Mouse (Mus musculus) limb, embryonic 13.5 days (tissue): ENCODE measurements around the gene Ly9. TPM values are rescaled to one million over a fixed set of nuclear protein-coding genes. Genes with fewer than 3 reads are reported as not detected.

ENCODE experiments used
- ATAC-seq: fragments of 200-750 bp; cut with Nextera tagmentation; 2 replicates; pipeline ENCODE4 v1.8.0; 2017; ENCODE audit warnings: low read depth, moderate number of reproducible peaks, moderate TSS enrichment; ENCODE audit not compliant: low FRiP score
- H3K27ac ChIP-seq: fragments of 300-500 bp; sonication (generic); 2 replicates; pipeline ENCODE4 v1.5.1; 2015; ENCODE audit warnings: inconsistent platforms, mild to moderate bottlenecking, moderate library complexity
- H3K27me3 ChIP-seq: fragments of 300-500 bp; sonication (generic); 2 replicates; pipeline ENCODE4 v1.6.1; 2015; ENCODE audit warnings: mild to moderate bottlenecking, inconsistent platforms
- H3K36me3 ChIP-seq: fragments of 300-500 bp; sonication (generic); 2 replicates; pipeline ENCODE4 v1.6.1; 2015; ENCODE audit warnings: inconsistent platforms, mild to moderate bottlenecking, moderate library complexity
- H3K4me1 ChIP-seq: fragments of 300-500 bp; sonication (generic); 2 replicates; pipeline ENCODE4 v1.6.1; 2015; ENCODE audit warnings: inconsistent platforms
- H3K4me2 ChIP-seq: fragments of 300-500 bp; sonication (generic); replicated peaks from 2 replicates; pipeline ENCODE4 v1.6.1; 2015; ENCODE audit warnings: inconsistent platforms, mild to moderate bottlenecking, moderate library complexity
- H3K4me3 ChIP-seq: fragments of 300-500 bp; sonication (generic); 2 replicates; pipeline ENCODE4 v1.5.1; 2015; ENCODE audit warnings: moderate library complexity, mild to moderate bottlenecking, inconsistent platforms
- H3K9ac ChIP-seq: fragments of 300-500 bp; sonication (generic); 2 replicates; pipeline ENCODE4 v1.6.1; 2015; ENCODE audit warnings: mild to moderate bottlenecking, inconsistent platforms
- H3K9me3 ChIP-seq: fragments of 300-500 bp; sonication (generic); 2 replicates; pipeline ENCODE4 v1.6.1; 2016; ENCODE audit warnings: inconsistent platforms
- WGBS: fragments of 180-500 bp; shearing (Covaris S2); methylation state at CpG from one replicate; pipeline ENCODE4 v1.1.7; 2015; 5-methylcytosine and 5-hydroxymethylcytosine counted together
- polyA plus RNA-seq: library from polyadenylated mRNA; unstranded; fragments of >200 nt; fragmentation: Nextera tagmentation; extraction: Ambion mirVana; gene quantifications from 2 replicates; pipeline ENCODE4 v1.2.1, GENCODE M21; 2015

Ly9 gene
- polyA plus RNA-seq, 1 experiment from 2014 or later = 0.29 TPM

DNA sequence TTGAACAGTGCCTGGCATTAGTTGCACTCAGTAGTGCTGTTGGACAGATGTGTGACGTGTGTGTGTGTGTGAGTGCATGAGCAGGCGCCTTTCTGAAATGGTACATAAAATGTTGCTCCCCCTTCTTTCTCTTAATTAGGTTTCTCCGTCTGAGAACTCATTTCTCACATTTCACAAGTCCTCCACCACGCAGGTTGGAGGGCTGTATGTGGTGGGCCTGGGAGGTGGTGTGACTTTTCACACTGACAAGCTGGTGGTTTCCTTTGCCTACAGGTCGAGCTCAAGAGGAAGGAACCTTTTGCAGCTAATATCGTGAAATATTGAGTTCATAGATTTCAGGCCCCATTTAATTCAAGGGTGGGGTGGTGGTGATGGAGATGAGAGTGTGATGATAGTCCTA is 22.0 kb upstream of the Ly9 start:
- H3K4me3 ChIP-seq = no peak overlapping the region
- WGBS = 46% methylated on average over 6 of the region's 6 CpGs
- no peak overlapping the region for H3K4me2 ChIP-seq
- no peak for ATAC-seq
- no peak overlapping the region for H3K27ac ChIP-seq
- 0 out of 2 replicates have a peak, but pooled peaks cover 6% of the 10 kb centered on the region for H3K4me1 ChIP-seq
- no peak overlapping the region for H3K9ac ChIP-seq
- H3K27me3 ChIP-seq = no peaks in the 10 kb centered on the region
- H3K36me3 ChIP-seq = no peaks in the 10 kb centered on the region
- no peaks in the 10 kb centered on the region for H3K9me3 ChIP-seq

DNA sequence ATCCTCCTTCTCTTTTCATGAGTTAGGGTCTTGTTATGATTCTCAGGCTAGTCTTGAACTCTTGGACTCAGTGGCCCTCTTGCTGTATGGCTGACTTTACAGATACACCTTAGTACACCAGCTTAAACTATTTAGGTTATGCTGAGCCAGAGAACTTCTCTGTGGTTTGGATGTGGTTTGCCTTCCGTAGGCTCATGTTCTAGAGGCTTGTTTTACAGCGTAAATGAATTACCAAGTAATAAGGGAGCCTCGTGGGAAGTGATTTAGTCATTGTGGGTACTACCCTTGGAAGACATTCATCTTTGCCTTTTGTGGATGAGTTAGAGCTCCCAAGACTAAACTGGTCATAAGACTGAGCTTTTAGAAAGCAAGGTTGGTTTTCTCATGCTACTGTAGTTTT is 20.6 kb upstream of the Ly9 start:
- H3K9me3 ChIP-seq = no peaks in the 10 kb centered on the region
- H3K9ac ChIP-seq = no peak overlapping the region
- no peak for ATAC-seq
- H3K36me3 ChIP-seq = no peaks in the 10 kb centered on the region
- 0 out of 2 replicates have a peak, but pooled peaks cover 6% of the 10 kb centered on the region for H3K4me1 ChIP-seq
- no peaks in the 10 kb centered on the region for H3K27me3 ChIP-seq
- no peak overlapping the region for H3K4me2 ChIP-seq
- no peak overlapping the region for H3K4me3 ChIP-seq
- 68% methylated on average over 3 of the region's 3 CpGs for WGBS
- H3K27ac ChIP-seq = no peak overlapping the region

DNA sequence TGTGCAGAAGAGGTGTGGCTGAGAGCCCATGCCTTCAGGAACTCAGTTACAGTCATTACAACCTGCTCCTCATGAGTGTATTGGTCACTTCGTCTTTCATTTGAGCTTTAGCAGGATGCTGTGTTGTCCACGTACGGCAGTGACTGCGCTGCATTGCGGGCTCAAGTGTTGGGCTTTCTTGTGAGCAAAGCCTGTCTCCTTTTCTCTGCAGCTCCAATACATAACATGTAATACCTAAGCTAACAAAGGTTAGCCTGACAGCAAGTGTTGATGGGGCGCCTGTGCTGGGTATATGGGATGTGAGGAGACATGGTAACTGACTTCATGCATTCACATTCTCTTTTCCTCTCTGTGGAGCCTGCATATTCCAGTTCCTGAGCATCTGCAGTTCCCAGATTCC is 12.9 kb upstream of the Ly9 start:
- H3K27me3 ChIP-seq = no peaks in the 10 kb centered on the region
- WGBS = 90% methylated on average over 6 of the region's 6 CpGs
- no peak for ATAC-seq

GRCm38 (mm10) chr1:171619645-171620044 is 12.4 kb upstream of the Ly9 start:
- Histone ChIP-seq H3K27me3 (no peaks in the 10 kb centered on the region), H3K4me1 (no peaks in the 10 kb centered on the region), H3K36me3 (no peaks in the 10 kb centered on the region), H3K9ac (no peak overlapping the region), H3K4me3 (no peak overlapping the region), H3K4me2 (no peak overlapping the region), H3K27ac (no peak overlapping the region), H3K9me3 (no peaks in the 10 kb centered on the region)
- WGBS = 83% methylated on average over 3 of the region's 3 CpGs
- ATAC-seq = no peak

More for the DNA sequence above, 12.9 kb upstream of the Ly9 start:
- H3K9ac ChIP-seq = no peak overlapping the region
- no peaks in the 10 kb centered on the region for H3K4me1 ChIP-seq
- H3K36me3 ChIP-seq = no peaks in the 10 kb centered on the region
- H3K4me3 ChIP-seq = no peak overlapping the region
- no peaks in the 10 kb centered on the region for H3K9me3 ChIP-seq
- no peak overlapping the region for H3K27ac ChIP-seq
- no peak overlapping the region for H3K4me2 ChIP-seq

DNA sequence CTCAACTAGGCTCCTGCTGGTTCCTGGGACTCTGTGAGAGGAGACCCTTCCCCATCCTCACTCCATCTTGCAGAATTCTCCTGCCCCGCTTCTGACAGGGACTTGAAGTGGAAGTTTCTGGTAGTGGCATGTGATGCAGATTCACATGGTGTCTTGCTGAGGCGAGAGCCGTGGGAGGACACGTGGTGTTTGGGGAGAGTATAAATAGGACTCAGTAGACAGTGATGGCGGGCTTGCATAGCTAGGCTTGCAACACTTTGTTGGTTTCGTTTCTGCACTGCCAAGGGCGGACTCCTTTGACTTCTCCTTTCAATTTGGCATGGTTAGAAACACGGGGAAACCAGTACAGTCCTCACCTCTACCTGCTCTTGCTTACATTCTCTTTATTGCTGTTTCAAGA is 11.8 kb upstream of the Ly9 start:
- Histone ChIP-seq H3K4me2 (no peak overlapping the region), H3K36me3 (no peaks in the 10 kb centered on the region), H3K9me3 (no peaks in the 10 kb centered on the region), H3K27me3 (no peaks in the 10 kb centered on the region), H3K4me1 (no peaks in the 10 kb centered on the region), H3K9ac (no peak overlapping the region), H3K4me3 (no peak overlapping the region), H3K27ac (no peak overlapping the region)
- 87% methylated on average over 8 of the region's 8 CpGs for WGBS
- no peak for ATAC-seq

DNA sequence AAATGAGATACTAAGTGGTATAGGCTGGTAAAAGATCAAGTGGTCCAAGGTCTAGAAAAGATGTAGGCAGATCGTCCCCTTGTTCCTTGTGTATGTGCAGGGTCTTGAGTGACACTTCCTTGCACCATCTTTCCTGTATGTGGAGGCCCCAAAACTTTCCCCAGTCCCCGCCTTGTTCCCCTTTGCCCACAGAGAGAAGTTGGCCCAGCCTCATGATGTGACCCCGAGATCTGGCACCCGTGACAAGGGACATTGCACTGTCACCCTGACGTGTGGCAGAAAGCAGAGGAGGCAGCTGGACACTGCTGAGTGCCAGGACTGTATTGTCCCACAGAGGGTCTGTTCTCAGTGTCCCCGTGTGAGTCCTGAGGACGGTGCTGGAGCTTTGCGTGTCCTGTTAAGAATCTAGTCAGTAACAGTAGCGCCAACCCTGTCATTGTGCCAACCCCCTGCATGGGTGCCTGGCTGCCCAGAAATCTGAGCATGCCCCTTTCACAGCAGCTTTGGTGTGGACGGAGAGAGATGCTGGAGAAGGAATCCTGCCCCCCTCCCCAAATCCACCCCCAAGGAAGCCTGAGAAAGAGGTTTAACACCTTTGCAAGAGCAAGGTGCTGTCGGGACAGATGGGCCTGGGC is 9.8 kb upstream of the Ly9 start:
- Histone ChIP-seq H3K4me1 (no peaks in the 10 kb centered on the region), H3K4me3 (no peak overlapping the region), H3K36me3 (no peaks in the 10 kb centered on the region), H3K9ac (no peak overlapping the region), H3K4me2 (no peak overlapping the region), H3K27ac (no peak overlapping the region), H3K9me3 (no peaks in the 10 kb centered on the region), H3K27me3 (no peaks in the 10 kb centered on the region)
- WGBS = 81% methylated on average over 11 of the region's 11 CpGs
- ATAC-seq = no peak

DNA sequence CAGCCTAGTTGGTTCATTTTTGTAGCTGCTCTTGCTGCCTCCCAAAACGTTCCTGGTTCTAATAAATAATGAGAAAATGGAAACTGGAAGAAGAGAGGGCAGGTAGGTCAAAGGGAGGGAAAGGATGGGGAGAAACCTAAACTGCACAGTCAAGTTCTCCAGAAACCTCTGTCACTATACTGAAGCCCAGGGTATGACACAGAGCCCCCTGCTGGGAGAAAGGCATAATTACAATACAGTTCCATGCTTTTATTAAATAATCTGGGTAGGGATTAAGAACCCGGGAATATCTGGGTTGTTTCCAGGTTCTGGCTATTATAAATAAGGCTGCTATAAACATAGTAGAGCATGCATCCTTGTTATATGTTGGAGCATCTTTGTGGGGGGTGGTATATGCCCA is 6.8 kb upstream of the Ly9 start:
- no peaks in the 10 kb centered on the region for H3K36me3 ChIP-seq
- H3K9me3 ChIP-seq = no peaks in the 10 kb centered on the region
- no peak overlapping the region for H3K27ac ChIP-seq
- H3K4me2 ChIP-seq = no peak overlapping the region
- H3K27me3 ChIP-seq = no peaks in the 10 kb centered on the region
- no peak overlapping the region for H3K9ac ChIP-seq
- no peak overlapping the region for H3K4me3 ChIP-seq
- H3K4me1 ChIP-seq = no peaks in the 10 kb centered on the region
- ATAC-seq = no peak
- 35% methylated on average over 2 of the region's 2 CpGs for WGBS

GRCm38 (mm10) chr1:171610781-171611180 is 3.6 kb upstream of the Ly9 start:
- Histone ChIP-seq H3K4me2 (no peak overlapping the region), H3K4me3 (no peak overlapping the region), H3K4me1 (no peaks in the 10 kb centered on the region), H3K27me3 (no peaks in the 10 kb centered on the region), H3K9me3 (no peaks in the 10 kb centered on the region), H3K36me3 (no peaks in the 10 kb centered on the region), H3K27ac (no peak overlapping the region), H3K9ac (no peak overlapping the region)
- 59% methylated on average over 1 of the region's 1 CpGs for WGBS
- no peak for ATAC-seq

DNA sequence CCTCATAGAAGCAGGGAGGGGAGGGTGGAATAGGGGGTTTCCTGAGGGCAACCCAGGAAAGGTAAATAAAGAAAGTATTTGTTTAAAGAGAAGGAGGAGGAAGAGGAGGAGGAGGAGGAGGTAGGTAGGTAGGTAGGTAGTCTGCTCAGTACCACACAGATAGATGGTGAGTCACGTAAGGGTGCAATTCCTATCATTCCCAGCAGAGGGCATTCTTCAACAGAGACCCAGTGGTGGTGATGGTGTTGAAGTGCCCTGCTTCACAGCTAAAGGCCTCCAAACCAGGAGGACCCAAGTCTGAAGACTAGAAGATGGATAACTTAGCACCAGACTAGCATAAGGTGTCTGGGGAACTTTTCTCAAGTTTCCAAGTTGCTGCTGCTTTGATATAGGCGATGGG is 2.8 kb upstream of the Ly9 start:
- Histone ChIP-seq H3K4me2 (no peak overlapping the region), H3K9ac (no peak overlapping the region), H3K27ac (no peak overlapping the region), H3K4me3 (no peak overlapping the region), H3K4me1 (no peaks in the 10 kb centered on the region), H3K36me3 (no peaks in the 10 kb centered on the region), H3K9me3 (no peaks in the 10 kb centered on the region), H3K27me3 (no peaks in the 10 kb centered on the region)
- 92% methylated on average over 2 of the region's 2 CpGs for WGBS
- ATAC-seq = no peak

DNA sequence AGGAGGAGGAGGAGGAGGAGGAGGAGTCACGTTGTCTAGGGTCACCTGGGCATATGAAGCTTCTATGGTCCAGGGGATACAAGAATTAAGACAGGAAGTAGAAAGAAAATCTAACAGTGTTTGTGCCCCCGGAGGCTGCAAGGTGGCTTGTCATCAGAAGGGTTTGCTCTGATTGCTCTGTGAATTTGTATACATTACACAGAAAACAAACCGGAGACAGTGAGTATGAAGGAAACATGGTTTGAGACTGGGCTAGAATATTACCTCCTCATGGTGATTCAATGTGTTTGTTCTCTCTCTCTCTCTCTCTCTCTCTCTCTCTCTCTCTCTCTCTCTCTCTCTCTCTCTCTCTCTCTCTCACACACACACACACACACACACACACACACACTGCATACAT is 554 bp downstream of the Ly9 start:
- H3K36me3 ChIP-seq = no peaks in the 10 kb centered on the region
- H3K4me1 ChIP-seq = no peaks in the 10 kb centered on the region
- H3K9me3 ChIP-seq = no peaks in the 10 kb centered on the region
- no peak overlapping the region for H3K4me2 ChIP-seq
- H3K9ac ChIP-seq = no peak overlapping the region
- ATAC-seq = no peak
- H3K27ac ChIP-seq = no peak overlapping the region
- no peak overlapping the region for H3K4me3 ChIP-seq
- no peaks in the 10 kb centered on the region for H3K27me3 ChIP-seq
- WGBS = 73% methylated on average over 3 of the region's 3 CpGs

GRCm38 (mm10) chr1:171604686-171605085 is 2.5 kb downstream of the Ly9 start:
- Histone ChIP-seq H3K9me3 (no peaks in the 10 kb centered on the region), H3K4me1 (no peaks in the 10 kb centered on the region), H3K9ac (no peak overlapping the region), H3K27ac (no peak overlapping the region), H3K36me3 (no peaks in the 10 kb centered on the region), H3K4me3 (no peak overlapping the region), H3K4me2 (no peak overlapping the region), H3K27me3 (no peaks in the 10 kb centered on the region)
- no peak for ATAC-seq
- WGBS = 77% methylated on average over 3 of the region's 3 CpGs

- Histone ChIP-seq H3K9me3 (no peaks in the 10 kb centered on the region), H3K27ac (no peak overlapping the region), H3K4me1 (no peaks in the 10 kb centered on the region), H3K9ac (no peak overlapping the region), H3K4me2 (no peak overlapping the region), H3K36me3 (no peaks in the 10 kb centered on the region), H3K4me3 (no peak overlapping the region), H3K27me3 (no peaks in the 10 kb centered on the region)
- 86% methylated on average over 2 of the region's 2 CpGs for WGBS
- no peak for ATAC-seq
These were observed 22.6 kb downstream of the Ly9 start for GRCm38 (mm10) chr1:171584584-171584983.

- no peak overlapping the region for H3K4me2 ChIP-seq
- no peak overlapping the region for H3K9ac ChIP-seq
- H3K4me3 ChIP-seq = no peak overlapping the region
- no peak overlapping the region for H3K27ac ChIP-seq
- H3K4me1 ChIP-seq = no peaks in the 10 kb centered on the region
- no peaks in the 10 kb centered on the region for H3K27me3 ChIP-seq
- H3K9me3 ChIP-seq = no peaks in the 10 kb centered on the region
- 86% methylated on average over 7 of the region's 7 CpGs for WGBS
- H3K36me3 ChIP-seq = no peaks in the 10 kb centered on the region
- no peak for ATAC-seq
These were observed 30.0 kb downstream of the Ly9 start for GRCm38 (mm10) chr1:171577168-171577567.
